Mouse (Mus musculus) ES-E14 (cell line): ENCODE measurements at regions not wholly inside any gene's neighbourhood (a gene's known extent, or its start where the extent isn't known, plus 50 kb on each side); places are given as distances from the start of the nearest gene placed in this dataset.

Source experiments
- CHD2 ChIP-seq: IDR thresholded peaks from 2 replicates; pipeline ENCODE4 v1.6.1; 2014; ENCODE audit warnings: mild to moderate bottlenecking, low read depth, low read length, inconsistent platforms
- HCFC1 ChIP-seq: IDR thresholded peaks from 2 replicates; pipeline ENCODE4 v1.6.1; 2012; ENCODE audit warnings: low read length, inconsistent platforms, borderline replicate concordance; ENCODE audit not compliant: insufficient read depth
- MAFK ChIP-seq: IDR thresholded peaks from 2 replicates; pipeline ENCODE4 v1.6.1; 2014; ENCODE audit warnings: mild to moderate bottlenecking, low read depth, low read length, inconsistent platforms; ENCODE audit not compliant: insufficient read depth
- ZC3H11A ChIP-seq: IDR thresholded peaks from 2 replicates; pipeline ENCODE4 v1.6.1; 2012; ENCODE audit warnings: low read depth, mild to moderate bottlenecking, inconsistent platforms, low read length, borderline replicate concordance
- ZNF384 ChIP-seq: IDR thresholded peaks from 2 replicates; pipeline ENCODE4 v1.6.1; 2012; ENCODE audit warnings: low read depth, low read length, inconsistent platforms

DNA sequence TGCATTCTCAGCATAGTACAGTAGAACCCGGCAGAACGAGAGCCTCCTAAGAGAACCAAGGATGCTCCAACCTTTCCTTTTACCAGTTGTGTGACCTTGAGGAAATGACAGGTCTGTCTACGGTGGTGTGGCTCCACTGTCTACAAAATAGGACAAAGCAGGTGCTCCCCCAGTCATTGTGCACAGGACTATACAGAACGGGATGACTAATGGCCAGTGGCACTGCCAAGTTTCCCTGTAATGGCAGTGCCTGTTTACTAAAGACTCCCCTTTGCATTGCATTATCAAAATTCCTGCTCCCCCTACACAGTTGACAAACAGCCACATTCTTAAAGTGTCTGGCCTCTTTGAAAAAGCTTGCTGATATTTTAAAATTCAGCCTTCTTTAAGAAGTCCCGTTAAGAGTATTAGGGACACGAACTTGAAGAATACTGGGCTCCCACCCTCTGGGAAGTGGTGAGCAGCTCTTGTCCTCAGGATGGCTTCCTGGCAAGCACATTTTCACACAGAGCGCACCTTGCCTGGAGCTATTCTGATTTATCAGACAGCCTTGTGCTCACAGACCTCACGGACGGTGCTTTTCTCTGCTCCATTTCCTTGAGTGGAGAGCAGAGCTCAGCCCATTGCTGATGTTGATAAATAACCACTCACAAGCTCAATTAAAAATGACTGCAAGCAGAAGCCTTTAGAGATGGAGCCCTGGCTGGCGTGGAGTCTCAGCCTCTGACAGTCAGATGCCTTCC is 352.3 kb upstream of the Myt1l start:
- TF ChIP-seq MAFK (no peak), HCFC1 (no peak), ZNF384 (no peak), CHD2 (no peak), ZC3H11A (no peak)
